Comparison of ENCODE assay signal across 9 mouse cellular contexts in genomic region chr11:70516352-70516751, GRCm38 (mm10). TPM values are rescaled to one million over a fixed set of nuclear protein-coding genes. Genes with fewer than 3 reads are reported as not detected.
DNase-seq lines count a peak whose midpoint lies in the region; ATAC-seq and TF ChIP-seq lines count a peak whose summit lies in the region.
"Had no signal": no experiment of that assay in that cellular context is flagged by ENCODE, and none has a peak within 500 bp of the region (broad histone marks: within the 10 kb centered on the region; RNA-seq: fewer than 3 reads in every experiment).

No protein-coding gene starts in this region.

- no peak for TF ChIP-seq POLR2A in cortical plate, adult 2 months (IDR thresholded peaks at IDR 0.05; ENCODE audit: extremely low read depth, insufficient read depth, low read length)

- H3K9ac ChIP-seq in neural tube, embryonic 15.5 days (replicated peaks): no peak overlapping the region

- H3K36me3 ChIP-seq in neural tube, embryonic 15.5 days: no peaks in the 10 kb centered on the region

- no peak overlapping the region for H3K4me2 ChIP-seq in neural tube, embryonic 15.5 days

- 28% methylated on average over 2 of the region's 2 CpGs for WGBS in neural tube, embryonic 15.5 days

- no peak overlapping the region for H3K4me3 ChIP-seq in gastrocnemius, adult 2 months
- no peak overlapping the region for H3K4me3 ChIP-seq in neural tube, embryonic 15.5 days (replicated peaks)
- H3K4me3 ChIP-seq in cortical plate, adult 2 months (ENCODE audit: insufficient read depth, low read length): no peak overlapping the region

- no peak for ATAC-seq in neural tube, embryonic 15.5 days (ENCODE audit: low FRiP score)

- intact Hi-C loops in gastrocnemius, adult 2 months (cut with DNase I): loop anchor here (1.0 to 2.0 kb wide), 2 partner anchors 89 to 238 kb away; no protein-coding TSS in a partner anchor

- no peak for DNase-seq in gastrocnemius, adult 2 months
- DNase-seq in gastrocnemius, postnatal 25 days: no peak
- DNase-seq in neural tube, embryonic 10.5 days (ENCODE audit: extremely low spot score, low spot score): peak; percentile 21
- peak; percentile 43 for DNase-seq in lung, postnatal 25 days (ENCODE audit: low spot score)
- no peak for DNase-seq in frontal cortex, postnatal 25 days (ENCODE audit: low spot score in 2 of 2)
- no peak for DNase-seq in right cerebral cortex, postnatal 4 days

- H3K27ac ChIP-seq in gastrocnemius, adult 2 months: no peak overlapping the region
- no peak overlapping the region for H3K27ac ChIP-seq in neural tube, embryonic 15.5 days (replicated peaks)
- no peak overlapping the region for H3K27ac ChIP-seq in cortical plate, adult 2 months (ENCODE audit: insufficient read depth, low read length)

- peaks cover 11% of the 10 kb centered on the region for H3K4me1 ChIP-seq in neural tube, embryonic 15.5 days
- no peaks in the 10 kb centered on the region for H3K4me1 ChIP-seq in cortical plate, adult 2 months (ENCODE audit: control insufficient read depth, insufficient read depth, low read length)

- no peaks in the 10 kb centered on the region for H3K9me3 ChIP-seq in neural tube, embryonic 15.5 days (replicated peaks)

- peak; percentile 88 for TF ChIP-seq CTCF in gastrocnemius, adult 2 months (IDR thresholded peaks at IDR 0.05)
- peak; percentile 53 for TF ChIP-seq CTCF in cortical plate, adult 2 months (IDR thresholded peaks at IDR 0.05; ENCODE audit: extremely low read depth, insufficient read depth, low read length)

- H3K27me3 ChIP-seq in neural tube, embryonic 15.5 days (replicated peaks): 0 out of 2 replicates have a peak, but pooled peaks cover 4% of the 10 kb centered on the region

RNA-seq across cellular contexts. Expression of gene Vmo1, which starts 1.9 kb away (rescaled TPM):
- total RNA-seq in gastrocnemius, adult 2 months (2021): not detected
- not detected for total RNA-seq in gastrocnemius, postnatal 25 days (2021)
- polyA plus RNA-seq in neural tube, embryonic 15.5 days (2015; fragmentation: Nextera tagmentation; extraction: Ambion mirVana): 0.32 and 0.96 TPM in 2 replicates
- 0.23 and 0.34 TPM in 2 replicates for polyA plus RNA-seq in cortical plate, adult 2 months (2012; rRNA removed)

RNA-seq across cellular contexts. Expression of gene Gltpd2, which starts 2.6 kb away (rescaled TPM):
- total RNA-seq in gastrocnemius, adult 2 months (2021): not detected
- not detected for total RNA-seq in gastrocnemius, postnatal 25 days (2021)
- 0.15 and 0.41 TPM in 2 replicates for polyA plus RNA-seq in neural tube, embryonic 15.5 days (2015; fragmentation: Nextera tagmentation; extraction: Ambion mirVana)
- polyA plus RNA-seq in cortical plate, adult 2 months (2012; rRNA removed): not detected in 2 replicates

RNA-seq across cellular contexts. Expression of gene Psmb6, which starts 8.8 kb away (rescaled TPM):
- total RNA-seq in gastrocnemius, adult 2 months (2021): 100 to 1,000 TPM; 229 to 241 TPM
- total RNA-seq in gastrocnemius, postnatal 25 days (2021): 100 to 1,000 TPM; 242 to 248 TPM
- 756 and 815 TPM in 2 replicates for polyA plus RNA-seq in neural tube, embryonic 15.5 days (2015; fragmentation: Nextera tagmentation; extraction: Ambion mirVana)
- polyA plus RNA-seq in cortical plate, adult 2 months (2012; rRNA removed): 240 and 248 TPM in 2 replicates

RNA-seq across cellular contexts. Expression of gene Tm4sf5, which starts 11.3 kb away (rescaled TPM):
- not detected for total RNA-seq in gastrocnemius, adult 2 months (2021)
- total RNA-seq in gastrocnemius, postnatal 25 days (2021): not detected
- 1.5 and 6.4 TPM in 2 replicates for polyA plus RNA-seq in neural tube, embryonic 15.5 days (2015; fragmentation: Nextera tagmentation; extraction: Ambion mirVana)
- polyA plus RNA-seq in cortical plate, adult 2 months (2012; rRNA removed): 0.44 and 0.95 TPM in 2 replicates

RNA-seq across cellular contexts. Expression of gene Gm40193, which starts 16.4 kb away (rescaled TPM):
- not detected for total RNA-seq in gastrocnemius, adult 2 months (2021)
- not detected for total RNA-seq in gastrocnemius, postnatal 25 days (2021)
- polyA plus RNA-seq in neural tube, embryonic 15.5 days (2015; fragmentation: Nextera tagmentation; extraction: Ambion mirVana): not detected in 2 replicates
- polyA plus RNA-seq in cortical plate, adult 2 months (2012; rRNA removed): not detected in 2 replicates
- polyA plus RNA-seq: intestine, embryonic 14.5 days had no signal

Comparison
In these comparisons a context has a peak if more than half of its experiments do, and no peak if none do; other contexts are left out.
1. DNase-seq: peak in neural tube, embryonic 10.5 days (single experiment) and lung, postnatal 25 days (single experiment); none in gastrocnemius, adult 2 months (single experiment), gastrocnemius, postnatal 25 days (single experiment), frontal cortex, postnatal 25 days (0 of 2) and right cerebral cortex, postnatal 4 days (single experiment).